Mouse (Mus musculus) mouse embryonic stem cell (cell line): ENCODE results near the gene Zfp574.

Experiments used
- in situ Hi-C, 2 experiments: fragments of 300-500 bp; cut with MboI; formaldehyde crosslinking; loops; 1 replicate in 1 of 2; 3 replicates in 1 of 2; pipeline ENCODE4 v1.14.3; 2019 to 2020; ENCODE audit warnings: low sequenced_read_pairs in 2 of 2, low pct_unique_long_range_greater_than_20kb in 1 of 2, mixed read lengths in 1 of 2; ENCODE audit not compliant: unreplicated experiment in 1 of 2

Zfp574 gene

DNA sequence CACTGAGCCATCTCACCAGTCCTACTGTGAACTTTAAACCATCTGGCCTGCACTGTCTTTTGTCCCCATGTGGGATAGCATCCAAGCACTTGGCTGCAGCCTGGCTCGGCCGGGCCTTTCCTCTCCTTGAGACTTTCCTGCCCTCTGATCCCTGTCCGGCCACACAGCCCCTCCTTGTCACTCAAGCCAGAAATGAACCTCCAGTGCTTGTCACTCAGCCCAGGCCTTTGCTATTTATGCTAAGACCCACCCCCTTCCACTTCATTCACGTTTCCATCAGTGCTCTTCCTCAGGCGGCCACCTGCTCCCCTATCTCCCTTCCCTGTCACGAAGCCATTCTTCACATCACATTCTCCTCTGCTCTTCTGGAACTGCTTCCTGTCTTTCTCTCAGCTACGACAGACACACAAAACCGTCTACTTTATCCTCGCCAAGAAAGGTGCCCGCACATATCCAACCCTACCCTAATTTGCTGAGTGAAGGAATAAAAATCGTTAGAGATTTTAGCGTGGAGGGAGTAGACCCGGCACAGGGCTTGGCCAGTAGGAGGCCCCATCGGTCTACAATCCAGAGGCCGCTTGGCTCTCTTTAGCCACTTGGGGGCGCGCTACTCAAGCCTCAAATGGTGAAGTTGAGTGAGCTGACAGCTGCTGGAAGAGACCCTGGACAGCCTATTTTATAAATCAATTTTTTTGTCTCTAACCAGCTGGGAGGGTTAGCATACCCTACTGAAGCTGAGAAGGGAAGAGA lies 33.2 kb downstream of the Zfp574 start:
- in situ Hi-C loops = loop anchor here in 1 of 2 experiments (10.0 to 25.0 kb wide), 2 partner anchors 93 to 229 kb away; partner anchors contain the start of gene Atp1a3

- in situ Hi-C loops = loop anchor here in 1 of 2 experiments (10.0 to 25.0 kb wide), 2 partner anchors 95 to 228 kb away; partner anchors contain the start of gene Atp1a3
These were observed 34.6 kb downstream of the Zfp574 start for GRCm38 (mm10) chr7:25106790-25107502.

DNA sequence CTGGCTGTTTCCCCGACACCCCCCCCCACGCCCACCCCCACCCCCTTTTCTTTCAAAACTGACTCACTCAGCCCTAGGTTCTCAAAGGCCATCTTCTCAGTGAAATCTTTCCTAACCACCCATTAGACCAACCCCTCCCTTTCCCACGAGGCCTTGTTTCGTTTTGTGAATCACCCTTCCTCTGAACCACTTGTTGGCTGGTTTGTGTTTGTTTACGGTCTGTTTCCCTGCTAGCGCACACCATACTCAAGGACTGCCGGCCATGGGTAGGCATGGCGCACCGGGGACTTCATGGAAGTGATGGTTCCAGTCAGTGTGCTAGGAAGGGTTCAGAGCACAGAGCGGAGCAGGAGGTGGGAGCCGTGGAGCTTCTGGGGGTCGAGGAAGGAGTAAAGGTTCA lies 37.0 kb downstream of the Zfp574 start:
- in situ Hi-C loops = loop anchor here in 1 of 2 experiments (10.0 to 25.0 kb wide), 2 partner anchors 97 to 225 kb away; partner anchors contain the start of gene Atp1a3

DNA sequence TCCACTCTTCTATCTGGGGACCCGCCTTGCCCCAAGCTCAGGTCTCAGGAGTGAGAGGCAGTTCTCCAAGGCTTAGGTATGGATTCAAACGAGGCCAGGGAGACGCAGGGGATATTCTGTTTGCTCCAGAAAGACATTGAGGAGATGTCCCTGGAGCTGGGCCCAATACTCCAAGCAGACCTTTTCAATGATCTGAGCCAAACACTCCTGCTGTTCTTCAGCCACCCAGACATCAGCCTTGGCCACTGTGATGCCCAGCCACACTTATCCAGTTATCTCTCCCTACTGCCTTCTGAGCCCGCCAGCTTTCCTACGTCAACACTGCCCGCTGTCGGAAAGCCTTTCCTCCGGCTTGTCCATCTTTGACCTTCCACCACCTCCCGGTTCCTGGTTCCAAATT lies 38.0 kb downstream of the Zfp574 start:
- in situ Hi-C loops = loop anchor here in 1 of 2 experiments (25.0 kb wide), 1 partner anchor 98 kb away; the partner anchor contains the start of gene Atp1a3

DNA sequence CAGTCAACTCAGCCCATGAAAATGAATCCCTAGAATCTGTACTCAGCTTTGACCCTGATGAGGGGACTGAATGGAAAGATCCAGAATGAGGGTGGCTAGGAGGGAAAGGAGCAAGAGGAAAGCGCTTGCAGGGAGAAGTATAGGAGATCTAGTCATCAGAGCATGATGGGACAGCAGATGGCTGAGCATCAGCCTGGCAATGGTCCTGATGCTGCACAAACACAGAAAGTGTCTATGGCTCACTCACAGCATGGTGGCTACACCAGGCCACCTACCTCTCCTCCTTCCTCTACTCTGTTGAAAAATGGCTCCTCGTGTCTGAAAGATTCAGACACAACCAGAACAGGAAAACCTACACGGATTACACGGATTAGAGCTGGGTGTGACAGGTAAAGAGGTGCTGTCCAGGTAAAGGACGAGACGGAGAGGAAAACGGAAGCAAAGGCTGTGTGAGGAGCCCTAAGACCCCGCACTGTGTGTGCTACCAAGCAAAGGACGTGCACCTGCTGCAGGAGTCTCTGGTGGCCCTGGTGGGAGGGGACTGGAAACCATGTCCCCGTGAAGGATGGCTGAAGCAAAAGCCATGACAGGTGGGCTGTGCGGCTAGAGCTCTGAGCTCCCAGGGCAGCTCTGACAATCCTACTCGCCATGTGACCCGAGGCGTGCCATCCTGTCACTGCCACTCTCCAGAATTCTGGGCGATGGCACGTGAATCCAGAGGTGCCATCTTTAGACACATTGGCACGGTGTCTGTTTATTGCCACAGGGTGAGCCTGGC lies 40.0 kb downstream of the Zfp574 start:
- in situ Hi-C loops = loop anchor here in 1 of 2 experiments (25.0 kb wide), 1 partner anchor 100 kb away; the partner anchor contains the start of gene Atp1a3

DNA sequence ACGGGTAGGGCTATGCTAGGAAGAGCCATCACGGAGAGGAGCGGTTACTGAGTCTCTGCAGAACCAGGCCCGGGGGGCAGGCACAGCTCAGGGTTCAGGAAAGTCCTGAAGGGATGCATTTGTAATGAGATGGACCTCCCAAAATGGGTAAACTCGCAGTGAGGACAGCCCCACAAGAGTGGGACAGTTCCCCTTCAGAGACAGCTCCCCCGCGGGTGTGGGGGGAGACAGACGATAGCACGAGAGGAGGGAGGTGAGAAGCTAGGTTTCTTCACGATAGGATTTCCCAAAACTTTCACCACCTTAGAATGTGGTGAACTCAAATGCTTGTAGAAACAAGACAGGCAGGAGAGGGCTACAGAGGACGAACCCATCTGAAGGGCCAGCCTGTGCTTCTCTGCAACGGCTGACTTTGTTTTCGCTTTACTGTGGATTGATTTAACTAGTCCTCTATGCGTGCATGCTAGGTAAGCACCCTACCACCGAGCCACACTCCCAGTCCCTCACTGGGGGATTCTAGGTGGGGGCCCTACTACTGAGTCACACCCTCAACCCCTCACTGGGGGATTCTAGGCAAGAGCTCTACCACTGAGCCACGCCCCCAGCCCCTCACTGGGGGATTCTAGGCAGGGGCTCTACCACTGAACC lies 40.7 kb downstream of the Zfp574 start:
- in situ Hi-C loops = loop anchor here in 1 of 2 experiments (25.0 kb wide), 1 partner anchor 101 kb away; the partner anchor contains the start of gene Atp1a3

DNA sequence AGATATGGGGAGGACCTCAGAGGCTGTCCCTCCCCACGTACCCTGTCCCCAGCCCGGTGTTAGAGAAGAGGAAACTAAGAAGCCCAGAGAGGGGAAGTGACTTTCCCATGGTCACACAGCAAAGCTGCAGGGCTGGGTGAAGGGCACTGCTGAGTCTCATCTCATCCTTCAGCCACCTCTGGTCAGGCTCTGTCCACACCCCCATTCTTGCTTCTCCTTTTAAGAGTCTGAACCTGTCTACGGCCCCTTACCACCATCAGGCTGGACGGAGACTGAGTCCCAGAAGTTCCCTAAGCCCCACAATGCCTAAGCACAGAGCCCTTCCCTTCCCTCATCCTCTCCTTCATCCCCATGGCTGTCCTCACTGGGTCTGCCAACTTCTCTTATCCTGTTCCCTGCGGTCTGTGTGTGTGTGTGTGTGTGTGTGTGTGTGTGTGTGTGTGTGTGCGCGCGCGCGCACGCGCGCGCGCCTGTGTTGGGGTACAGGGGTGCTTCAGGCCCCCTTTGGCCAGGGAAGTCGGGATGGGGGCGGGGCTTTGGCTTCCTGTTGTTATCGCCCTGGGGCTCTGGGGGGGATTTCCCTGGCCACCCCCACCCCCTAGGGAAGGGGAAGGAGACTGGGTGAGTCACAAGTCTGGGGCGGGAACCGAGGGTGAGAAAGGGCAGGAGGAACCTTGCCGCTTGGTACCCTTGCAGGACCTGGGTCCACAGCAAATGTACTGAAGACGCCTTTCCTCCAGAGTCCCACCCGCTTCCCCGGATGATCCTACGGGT lies 47.9 kb downstream of the Zfp574 start:
- in situ Hi-C loops = loop anchor here in 1 of 2 experiments (25.0 kb wide), 1 partner anchor 108 kb away; the partner anchor contains the start of gene Atp1a3

- in situ Hi-C loops = loop anchor here in 1 of 2 experiments (25.0 kb wide), 1 partner anchor 109 kb away; the partner anchor contains the start of gene Atp1a3
These were observed 48.9 kb downstream of the Zfp574 start for GRCm38 (mm10) chr7:25121240-25121786.

DNA sequence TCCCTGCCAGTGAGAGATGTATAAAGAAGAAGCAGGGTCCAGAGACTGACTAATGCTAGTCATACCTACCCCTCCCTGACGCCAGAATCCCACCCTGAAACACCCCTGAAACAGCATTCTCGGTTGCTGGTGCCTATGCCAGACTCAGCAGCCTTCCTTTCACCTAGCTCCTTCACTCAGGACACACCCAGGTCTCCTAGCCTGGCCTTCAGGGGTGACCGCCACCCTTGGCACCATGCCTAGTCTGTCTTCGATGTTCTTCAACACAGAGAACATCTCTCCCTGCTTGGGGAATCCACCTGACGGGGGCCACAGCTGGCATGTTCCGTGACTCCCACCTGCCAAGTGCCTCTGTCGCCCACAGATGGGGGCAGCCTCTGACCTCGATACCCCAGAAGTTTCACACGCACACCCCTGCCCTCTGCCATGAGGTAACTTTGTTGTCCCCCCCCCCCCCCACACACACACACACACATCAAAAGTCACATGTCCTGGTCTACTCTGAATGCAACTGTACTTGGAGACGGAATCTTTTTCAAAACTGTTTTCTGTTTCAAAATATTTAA lies 53.4 kb downstream of the Zfp574 start:
- in situ Hi-C loops = loop anchor here in 1 of 2 experiments (5.0 to 25.0 kb wide), 2 partner anchors 57 to 487 kb away; partner anchors contain the start of genes Dmac2 and Erich4

DNA sequence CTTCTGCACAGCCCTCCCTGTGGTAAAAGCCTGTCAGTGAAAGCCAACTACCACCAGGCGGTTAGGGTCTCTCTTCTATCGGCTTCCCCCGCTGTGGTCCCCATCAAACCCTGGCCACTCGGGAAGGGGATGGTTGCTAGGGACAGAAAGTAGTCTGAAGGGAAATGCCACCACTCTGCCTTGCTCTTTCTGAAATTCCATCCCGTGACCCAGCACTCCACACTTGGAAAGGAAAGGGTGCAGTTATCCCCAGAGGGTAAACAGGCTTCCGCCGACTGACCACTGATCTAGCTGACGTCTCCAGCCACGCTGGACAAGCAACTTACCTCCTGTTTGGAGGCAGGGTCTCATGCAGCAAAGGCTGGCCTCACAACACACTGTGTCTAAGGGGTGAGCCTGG lies 55.6 kb downstream of the Zfp574 start:
- in situ Hi-C loops = loop anchor here in 1 of 2 experiments (5.0 to 25.0 kb wide), 2 partner anchors 54 to 484 kb away; partner anchors contain the start of genes Dmac2 and Erich4

GRCm38 (mm10) chr7:25129390-25129979 lies 57.1 kb downstream of the Zfp574 start:
- in situ Hi-C loops = loop anchor here in 1 of 2 experiments (5.0 to 25.0 kb wide), 2 partner anchors 53 to 483 kb away; partner anchors contain the start of genes Dmac2 and Erich4

- in situ Hi-C loops = loop anchor here (10.0 to 25.0 kb wide), 3 partner anchors 54 to 482 kb away; partner anchors contain the start of genes Dmac2 (in 1 of the 2), Erich4 (in 1 of the 2) and Pafah1b3 (in 1 of the 2)
These were observed 58.2 kb downstream of the Zfp574 start for GRCm38 (mm10) chr7:25130565-25130964.

DNA sequence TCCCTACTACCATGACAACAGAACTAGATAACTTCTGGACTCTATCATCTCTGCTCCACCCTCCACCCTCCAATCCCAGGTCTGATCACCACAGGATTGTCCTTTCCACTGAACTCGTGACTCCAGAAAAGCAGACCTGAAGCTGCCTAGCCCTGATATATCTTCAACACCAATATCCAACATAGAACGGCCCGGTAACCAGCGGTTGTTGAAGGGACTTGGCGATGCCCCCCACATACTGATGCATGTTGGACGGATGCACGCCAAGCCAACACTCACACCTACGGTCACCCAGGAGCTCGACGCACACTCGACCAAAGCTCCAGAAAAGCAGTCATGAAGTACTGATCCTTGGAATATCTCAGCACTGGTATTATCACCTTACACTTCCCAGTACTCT lies 58.9 kb downstream of the Zfp574 start:
- in situ Hi-C loops = loop anchor here (10.0 to 25.0 kb wide), 3 partner anchors 54 to 481 kb away; partner anchors contain the start of genes Dmac2 (in 1 of the 2), Erich4 (in 1 of the 2) and Pafah1b3 (in 1 of the 2)

GRCm38 (mm10) chr7:25132318-25132960 lies 60.1 kb downstream of the Zfp574 start:
- in situ Hi-C loops = loop anchor here (10.0 to 25.0 kb wide), 3 partner anchors 52 to 480 kb away; partner anchors contain the start of genes Dmac2 (in 1 of the 2), Erich4 (in 1 of the 2) and Pafah1b3 (in 1 of the 2)
